Mouse (Mus musculus) spleen, postnatal 10 days (tissue): Measurements from ENCODE around the gene Phykpl.

Experiments
- DNase-seq, 2 experiments: peaks; one replicate each; pipeline ENCODE4 v3.0.0; 2021 to 2022; ENCODE audit warnings: low spot score in 2 of 2

Phykpl gene

GRCm38 (mm10) chr11:51584431-51585248 is at the start of gene Phykpl:
Phykpl (plus strand) TSS chr11:51584757.
- peak; percentile 96 to 98 for DNase-seq

- no peak for DNase-seq
Observed at GRCm38 (mm10) chr11:51538388-51538787, 46.2 kb upstream of the Phykpl start.

- no peak for DNase-seq
Observed at GRCm38 (mm10) chr11:51538919-51539758, 45.4 kb upstream of the Phykpl start.

- peak; percentile 90 to 96 for DNase-seq
Observed at GRCm38 (mm10) chr11:51539759-51540282, 44.7 kb upstream of the Phykpl start.

- peak in 1 of 2 experiments; percentile 22 for DNase-seq
Observed at GRCm38 (mm10) chr11:51542424-51542823, 42.1 kb upstream of the Phykpl start.

- DNase-seq, result no peak
Observed at GRCm38 (mm10) chr11:51543487-51544050, 41.0 kb upstream of the Phykpl start.

GRCm38 (mm10) chr11:51544413-51544812 is 40.1 kb upstream of the Phykpl start:
- DNase-seq, result no peak

GRCm38 (mm10) chr11:51545811-51546210 is 38.7 kb upstream of the Phykpl start:
- DNase-seq, result no peak

- peak in 1 of 2 experiments; percentile 32 for DNase-seq
Observed at GRCm38 (mm10) chr11:51551253-51551652, 33.3 kb upstream of the Phykpl start.

GRCm38 (mm10) chr11:51552091-51552490 is 32.5 kb upstream of the Phykpl start:
- DNase-seq, result no peak

- no peak for DNase-seq
Observed at GRCm38 (mm10) chr11:51554590-51554989, 30.0 kb upstream of the Phykpl start.

GRCm38 (mm10) chr11:51555066-51555465 is 29.5 kb upstream of the Phykpl start:
- DNase-seq, result no peak

GRCm38 (mm10) chr11:51563276-51563675 is 21.3 kb upstream of the Phykpl start:
- DNase-seq, result no peak

- DNase-seq, result peak in 1 of 2 experiments; percentile 46
Observed at GRCm38 (mm10) chr11:51565062-51565461, 19.5 kb upstream of the Phykpl start.

- DNase-seq, result peak in 1 of 2 experiments; percentile 39
Observed at GRCm38 (mm10) chr11:51565951-51566350, 18.6 kb upstream of the Phykpl start.

GRCm38 (mm10) chr11:51568801-51569200 is 15.8 kb upstream of the Phykpl start:
- no peak for DNase-seq

GRCm38 (mm10) chr11:51576454-51576853 is 8.1 kb upstream of the Phykpl start:
- no peak for DNase-seq

- peak in 1 of 2 experiments; percentile 53 for DNase-seq
Observed at GRCm38 (mm10) chr11:51577587-51577986, 7.0 kb upstream of the Phykpl start.

GRCm38 (mm10) chr11:51579024-51579423 is 5.5 kb upstream of the Phykpl start:
- DNase-seq, result no peak

- DNase-seq, result peak; percentile 76 to 88
Observed at GRCm38 (mm10) chr11:51582713-51583112, 1.8 kb upstream of the Phykpl start.

- peak; percentile 42 to 53 for DNase-seq
Observed at GRCm38 (mm10) chr11:51584057-51584430, 513 bp upstream of the Phykpl start.
